Mouse (Mus musculus): ENCODE measurements around the gene Cenpb.

Cenpb gene

GRCm38 (mm10) chr2:131139287-131139686, 40.6 kb downstream of the Cenpb start:
- DNase-seq (ENCODE audit: low read depth, low spot score) = no peak

GRCm38 (mm10) chr2:131138760-131139159, 41.1 kb downstream of the Cenpb start:
- DNase-seq (ENCODE audit: low read depth, low spot score) = no peak

GRCm38 (mm10) chr2:131138296-131138695, 41.6 kb downstream of the Cenpb start:
- DNase-seq (ENCODE audit: low read depth, low spot score) = no peak

GRCm38 (mm10) chr2:131135521-131136139, 44.2 kb downstream of the Cenpb start:
- no peak for DNase-seq (ENCODE audit: low read depth, low spot score)

- no peak for DNase-seq (ENCODE audit: low read depth, low spot score)
Measured at GRCm38 (mm10) chr2:131134826-131135400, 45.0 kb downstream of the Cenpb start.

GRCm38 (mm10) chr2:131134381-131134780, 45.5 kb downstream of the Cenpb start:
- DNase-seq (ENCODE audit: low read depth, low spot score) = no peak

DNA sequence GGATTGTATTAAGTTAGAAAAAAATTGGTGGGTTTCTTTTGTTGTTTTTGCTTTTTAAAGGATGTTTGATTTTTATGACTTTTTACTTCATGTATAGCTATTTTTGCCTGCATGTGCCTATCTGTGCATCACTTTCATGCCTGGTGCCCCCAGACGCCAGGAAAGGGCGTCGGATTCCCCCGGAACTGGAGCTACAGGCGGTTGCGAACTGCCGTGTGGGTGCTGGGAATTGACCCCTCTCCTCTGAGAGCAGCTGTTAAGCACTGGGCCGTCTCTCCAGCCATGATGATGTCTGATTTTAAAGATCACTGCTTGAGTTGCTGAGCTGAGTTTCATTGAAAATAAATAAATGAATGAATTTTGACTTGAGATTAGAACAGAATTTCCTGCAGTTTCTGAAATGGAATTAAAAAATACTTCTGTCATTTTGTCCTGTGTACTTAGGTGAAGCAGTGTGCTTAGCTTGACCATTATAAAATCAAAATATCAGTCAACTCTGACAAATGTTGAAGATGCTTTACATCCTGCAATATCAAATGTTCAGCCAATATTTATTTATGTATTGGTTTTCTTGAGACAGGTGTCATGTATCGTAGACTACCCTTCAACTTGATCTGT, 46.8 kb downstream of the Cenpb start, which contains the start of gene Gm11037:
Gene Gm11037 (plus strand): TSS at position 568 of the 618 bp plus-strand sequence.
- no peak for DNase-seq (ENCODE audit: low read depth, low spot score)

DNA sequence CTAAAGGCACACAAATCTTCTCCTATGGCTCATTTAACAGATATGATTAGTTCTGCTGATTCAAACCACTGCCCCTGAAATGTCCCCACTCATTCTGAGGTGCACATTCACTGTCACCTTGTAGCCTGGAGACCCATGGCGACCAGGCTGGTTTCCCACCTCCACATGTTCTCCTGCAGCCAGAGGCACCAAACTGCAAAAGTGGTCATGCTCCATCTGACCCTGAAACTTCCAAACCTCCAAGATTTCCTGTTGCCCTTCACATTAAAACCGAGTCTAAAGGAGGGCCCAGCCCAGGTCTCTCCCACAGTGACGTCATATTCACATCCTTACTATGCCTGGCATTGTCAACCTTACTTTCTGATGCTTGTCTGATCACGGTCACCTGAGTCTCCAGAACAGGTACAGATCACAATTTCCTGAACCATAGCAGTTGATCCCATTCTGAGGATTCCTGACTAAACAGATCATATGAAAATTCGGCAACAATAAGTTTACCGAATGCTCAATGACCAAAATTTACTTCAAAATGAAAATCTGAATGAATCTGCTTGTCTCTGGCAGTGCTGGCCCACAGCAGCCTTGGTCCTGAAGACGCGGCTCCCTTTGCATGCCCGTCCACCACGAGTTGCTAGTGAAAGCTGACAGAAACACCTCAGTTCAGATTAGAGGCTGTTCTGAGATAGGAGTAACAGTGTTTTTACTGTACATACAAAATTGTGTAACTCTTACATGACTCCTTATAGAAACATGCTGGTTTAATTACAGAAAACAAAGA, 47.6 kb downstream of the Cenpb start:
- DNase-seq (ENCODE audit: low read depth, low spot score) = no peak

DNA sequence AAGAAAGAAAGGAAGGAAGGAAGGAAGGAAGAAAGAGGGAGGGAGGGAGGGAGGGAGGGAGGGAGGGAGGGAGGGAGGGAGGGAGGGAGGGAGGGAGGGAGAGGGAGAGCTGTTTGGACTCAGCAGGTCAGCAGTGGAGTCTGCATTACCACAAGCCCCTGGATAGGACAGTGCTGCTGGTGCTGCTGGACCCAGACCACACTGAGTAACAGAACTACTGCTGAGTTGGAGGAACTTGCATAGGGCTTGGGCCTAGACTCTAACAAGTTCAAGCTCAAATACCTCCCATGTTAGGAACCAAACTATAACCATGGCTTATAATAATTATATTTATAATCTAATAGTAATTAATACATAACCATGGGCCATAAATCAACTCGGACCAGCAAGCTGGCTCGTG, 49.0 kb downstream of the Cenpb start:
- DNase-seq (ENCODE audit: low read depth, low spot score) = no peak

DNA sequence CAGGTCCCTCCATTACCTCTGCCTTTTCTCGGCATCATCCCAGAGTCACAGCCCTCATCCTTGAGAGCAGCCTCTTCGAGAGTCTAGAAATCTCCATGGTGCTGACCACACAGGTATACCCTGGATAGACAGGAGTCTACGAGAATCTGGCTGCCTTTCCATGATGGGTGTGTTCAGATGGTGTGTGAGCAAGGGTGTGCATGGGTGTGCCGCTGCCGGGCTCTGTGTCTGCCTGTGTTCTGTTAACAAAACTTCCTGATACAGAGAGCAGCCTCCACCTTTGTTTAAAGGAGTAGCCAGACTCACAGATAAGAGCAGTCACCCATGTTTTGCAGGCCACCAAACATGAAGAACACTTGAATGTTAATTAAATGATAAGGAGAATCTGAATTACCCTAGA, 50.0 kb downstream of the Cenpb start:
- DNase-seq (ENCODE audit: low read depth, low spot score) = no peak

DNA sequence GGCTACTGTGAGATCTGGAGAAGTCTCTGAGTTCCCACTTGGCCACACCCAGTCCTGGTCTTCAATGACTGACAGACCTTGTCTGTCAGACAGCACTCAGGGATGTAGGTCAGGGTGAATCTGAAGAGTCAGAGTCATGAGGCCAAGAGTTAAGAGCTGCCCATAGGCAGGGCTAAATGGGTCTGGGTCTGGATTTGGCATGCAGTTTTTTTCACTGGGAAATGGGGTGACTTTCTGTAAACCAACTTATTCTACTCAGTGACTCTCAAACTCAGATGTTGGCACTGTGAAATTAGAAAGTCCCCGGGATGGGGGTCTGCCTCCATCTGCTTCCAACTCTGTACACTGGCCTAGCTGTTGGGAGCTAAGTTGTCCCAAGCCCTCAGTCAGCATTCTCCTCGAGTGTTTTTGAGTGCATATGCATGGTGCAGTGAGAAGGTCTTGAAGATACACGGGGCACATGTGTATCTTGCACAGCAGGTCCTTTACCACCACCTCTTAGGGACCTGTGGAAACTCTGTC, 51.2 kb downstream of the Cenpb start:
- DNase-seq (ENCODE audit: low read depth, low spot score) = no peak

DNA sequence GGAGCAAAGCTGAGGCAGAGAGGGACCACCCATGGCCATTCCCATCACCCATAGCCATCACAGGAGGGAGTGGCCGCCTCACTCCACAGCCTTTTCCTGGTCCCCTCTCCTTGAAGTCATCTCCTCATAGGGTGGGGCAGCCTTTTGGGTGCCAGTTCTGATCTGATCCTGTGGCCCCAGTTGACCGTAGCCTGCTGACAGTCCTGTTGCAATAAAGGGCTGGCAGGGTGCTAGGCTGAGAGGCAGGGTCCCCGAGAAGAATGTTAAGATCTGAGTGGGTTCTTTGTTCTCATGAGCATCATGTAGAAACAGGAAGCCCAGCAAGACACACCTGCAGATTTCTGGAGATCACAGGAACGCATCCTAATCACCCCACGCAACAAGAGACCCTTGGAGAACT, 51.7 kb downstream of the Cenpb start:
- no peak for DNase-seq (ENCODE audit: low read depth, low spot score)

- DNase-seq (ENCODE audit: low read depth, low spot score) = peak; percentile 26
Measured at GRCm38 (mm10) chr2:131127161-131127730, 52.6 kb downstream of the Cenpb start, which contains the start of gene Hspa12b. TSS of gene Hspa12b (plus strand) at chr2:131127280.

DNA sequence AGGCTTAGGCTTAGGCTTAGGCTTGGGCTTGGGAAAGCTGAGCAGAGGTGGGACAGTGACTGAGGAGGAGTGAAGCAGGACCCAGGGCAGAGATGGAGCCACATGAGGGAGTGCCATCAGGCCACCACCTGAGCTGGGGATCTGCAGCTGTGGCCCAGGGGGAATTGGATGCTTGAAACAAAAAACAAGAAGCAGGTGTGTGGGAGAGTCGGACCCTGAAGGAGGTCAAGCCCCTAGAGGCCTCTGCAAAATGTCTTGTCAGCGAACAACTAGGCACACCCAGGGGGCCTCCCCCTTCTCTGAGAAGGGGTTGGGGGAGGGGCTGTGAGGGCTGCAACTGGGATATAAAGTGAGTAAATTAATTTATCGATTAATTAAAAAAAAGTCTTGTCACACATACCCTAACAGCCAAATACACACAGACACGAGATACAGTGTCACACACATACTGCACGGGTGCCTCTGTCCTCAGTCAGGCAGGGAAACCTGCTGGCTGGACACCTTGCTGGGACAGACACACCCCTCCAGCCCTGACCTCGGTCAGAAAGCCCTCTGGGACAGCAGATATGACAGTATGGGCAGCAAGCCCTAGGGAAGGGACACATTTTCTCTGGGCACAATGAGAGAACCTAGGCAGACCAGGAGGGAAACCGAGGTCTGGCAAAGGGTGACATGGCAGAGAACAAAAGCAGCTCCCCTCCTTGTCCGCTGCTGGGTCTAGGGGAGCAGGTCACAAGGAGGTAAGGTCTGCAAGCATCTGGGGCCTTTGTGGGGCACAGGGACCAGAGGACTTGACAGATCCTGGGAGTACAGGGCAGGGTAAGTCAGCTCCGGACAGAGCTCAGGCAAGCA, 53.7 kb downstream of the Cenpb start:
- DNase-seq (ENCODE audit: low read depth, low spot score) = no peak
